Mouse (Mus musculus): ENCODE data around the gene Dnajc6. TPM values are rescaled to one million over a fixed set of nuclear protein-coding genes. Genes with fewer than 3 reads are reported as not detected.

The Dnajc6 gene
- polyA plus RNA-seq, 1 experiment from 2014 or later, result 0.81 TPM

- Histone ChIP-seq H3K4me3 (ENCODE audit: low read depth, low read length) (no peak overlapping the region), H3K4me2 (replicated peaks; ENCODE audit: low read depth) (no peak overlapping the region), H3K27me3 (ENCODE audit: control insufficient read depth, insufficient read depth, low read length) (no peaks in the 10 kb centered on the region), H3K27ac (replicated peaks) (no peak overlapping the region), H3K9me3 (ENCODE audit: control insufficient read depth, low read length) (no peaks in the 10 kb centered on the region), H3K36me3 (ENCODE audit: control insufficient read depth, insufficient read depth, low read length) (no peaks in the 10 kb centered on the region), H3K4me1 (replicated peaks; ENCODE audit: control insufficient read depth, insufficient read depth) (no peaks in the 10 kb centered on the region), H3K9ac (ENCODE audit: low read length) (no peak overlapping the region)
- 56% methylated on average over 2 of the region's 2 CpGs for WGBS
- ATAC-seq (ENCODE audit: low FRiP score, low TSS enrichment) (no peak), DNase-seq (ENCODE audit: low spot score) (no peak)
- TF ChIP-seq EP300 (optimal IDR thresholded peaks at IDR 0.05) (no peak), CTCF (IDR thresholded peaks at IDR 0.05; ENCODE audit: low read depth) (peak; percentile 24)
Observed at GRCm38 (mm10) chr4:101617742-101618141, 121.3 kb downstream of the Dnajc6 start.

- H3K4me1 ChIP-seq (replicated peaks; ENCODE audit: control insufficient read depth, insufficient read depth), result no peaks in the 10 kb centered on the region
- H3K9ac ChIP-seq (ENCODE audit: low read length), result no peak overlapping the region
- no peaks in the 10 kb centered on the region for H3K27me3 ChIP-seq (ENCODE audit: control insufficient read depth, insufficient read depth, low read length)
- WGBS, result 74% methylated on average over 2 of the region's 2 CpGs
- H3K4me3 ChIP-seq (ENCODE audit: low read depth, low read length), result no peak overlapping the region
- H3K9me3 ChIP-seq (ENCODE audit: control insufficient read depth, low read length), result no peaks in the 10 kb centered on the region
- DNase-seq (ENCODE audit: low spot score) (no peak), ATAC-seq (ENCODE audit: low FRiP score, low TSS enrichment) (no peak)
- H3K4me2 ChIP-seq (replicated peaks; ENCODE audit: low read depth), result no peak overlapping the region
- H3K27ac ChIP-seq (replicated peaks), result no peak overlapping the region
- TF ChIP-seq EP300 (optimal IDR thresholded peaks at IDR 0.05) (no peak), CTCF (IDR thresholded peaks at IDR 0.05; ENCODE audit: low read depth) (no peak)
- H3K36me3 ChIP-seq (ENCODE audit: control insufficient read depth, insufficient read depth, low read length), result no peaks in the 10 kb centered on the region
Observed at GRCm38 (mm10) chr4:101620206-101620605, 123.8 kb downstream of the Dnajc6 start.

DNA sequence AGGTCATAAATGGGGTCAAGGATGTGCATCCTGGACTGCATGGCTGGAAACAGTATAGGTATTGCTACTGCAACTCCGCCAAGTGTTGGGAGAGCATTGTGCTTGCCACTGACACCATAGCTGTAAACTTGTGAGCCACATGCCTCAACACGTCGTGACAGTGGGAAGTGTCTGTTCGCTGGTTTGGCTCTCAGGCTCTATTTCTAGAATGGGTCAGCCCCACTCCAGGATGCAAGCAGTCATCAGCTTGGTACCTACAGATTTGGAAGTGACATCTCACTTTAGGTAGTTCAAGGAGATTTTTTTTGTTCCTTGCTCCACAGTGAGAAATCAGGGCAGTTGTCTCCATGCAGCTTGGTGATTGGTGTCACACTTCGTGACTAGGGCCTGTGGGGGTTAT is 124.8 kb downstream of the Dnajc6 start:
- no peak for ATAC-seq (ENCODE audit: low FRiP score, low TSS enrichment)
- WGBS, result 84% methylated on average over 5 of the region's 5 CpGs
- Histone ChIP-seq H3K36me3 (ENCODE audit: control insufficient read depth, insufficient read depth, low read length) (no peaks in the 10 kb centered on the region), H3K9ac (ENCODE audit: low read length) (no peak overlapping the region), H3K27ac (replicated peaks) (no peak overlapping the region), H3K27me3 (ENCODE audit: control insufficient read depth, insufficient read depth, low read length) (no peaks in the 10 kb centered on the region), H3K4me2 (replicated peaks; ENCODE audit: low read depth) (no peak overlapping the region), H3K4me3 (ENCODE audit: low read depth, low read length) (no peak overlapping the region), H3K4me1 (replicated peaks; ENCODE audit: control insufficient read depth, insufficient read depth) (no peaks in the 10 kb centered on the region), H3K9me3 (ENCODE audit: control insufficient read depth, low read length) (no peaks in the 10 kb centered on the region)
- TF ChIP-seq CTCF (IDR thresholded peaks at IDR 0.05; ENCODE audit: low read depth) (no peak), EP300 (optimal IDR thresholded peaks at IDR 0.05) (no peak)
- DNase-seq (ENCODE audit: low spot score), result no peak

DNA sequence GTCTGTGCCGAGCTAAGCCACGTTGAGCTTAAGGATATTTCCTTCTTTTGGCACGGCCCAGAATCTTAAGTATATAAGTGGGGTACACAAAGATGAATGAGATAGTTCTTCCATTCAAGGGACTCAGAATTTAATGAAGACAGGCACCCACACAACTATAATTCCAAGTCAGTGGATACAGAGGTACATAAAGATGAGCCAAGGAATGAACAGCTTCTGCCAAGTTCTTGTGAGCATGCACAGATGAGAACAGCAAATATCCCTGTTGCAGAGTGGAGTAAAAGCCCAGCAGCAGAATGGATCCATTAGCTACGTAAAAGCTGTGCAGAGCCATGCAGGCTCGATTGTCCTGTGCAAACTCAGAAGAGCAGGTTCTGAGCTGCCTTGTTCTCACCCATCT is 128.8 kb downstream of the Dnajc6 start:
- WGBS, result 80% methylated on average over 5 of the region's 5 CpGs
- Histone ChIP-seq H3K36me3 (ENCODE audit: control insufficient read depth, insufficient read depth, low read length) (no peaks in the 10 kb centered on the region), H3K4me1 (replicated peaks; ENCODE audit: control insufficient read depth, insufficient read depth) (no peaks in the 10 kb centered on the region), H3K4me2 (replicated peaks; ENCODE audit: low read depth) (no peak overlapping the region), H3K27ac (replicated peaks) (no peak overlapping the region), H3K27me3 (ENCODE audit: control insufficient read depth, insufficient read depth, low read length) (no peaks in the 10 kb centered on the region), H3K9me3 (ENCODE audit: control insufficient read depth, low read length) (no peaks in the 10 kb centered on the region), H3K9ac (ENCODE audit: low read length) (no peak overlapping the region), H3K4me3 (ENCODE audit: low read depth, low read length) (no peak overlapping the region)
- DNase-seq (ENCODE audit: low spot score) (no peak), ATAC-seq (ENCODE audit: low FRiP score, low TSS enrichment) (no peak)
- no peak for TF ChIP-seq EP300 (optimal IDR thresholded peaks at IDR 0.05)
- TF ChIP-seq CTCF (IDR thresholded peaks at IDR 0.05; ENCODE audit: low read depth), result no peak

DNA sequence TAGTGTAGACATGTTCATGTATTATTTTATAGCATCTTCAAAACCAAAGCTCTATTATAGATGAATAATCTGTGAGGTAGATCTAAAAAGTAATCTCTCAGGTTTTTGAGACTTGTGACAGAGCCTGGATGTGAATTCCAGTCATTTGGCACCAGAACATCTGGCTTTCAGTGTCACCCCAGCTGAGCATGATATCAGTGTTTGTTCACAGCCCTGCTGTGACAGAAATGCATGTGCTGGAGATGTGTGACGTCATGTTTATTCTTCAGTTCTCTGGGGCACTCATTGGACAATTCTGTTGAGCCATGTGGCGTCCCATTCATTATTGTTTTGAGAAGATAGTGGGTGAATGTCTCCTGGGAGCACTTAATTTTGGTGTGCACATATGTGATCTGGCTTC is 139.1 kb downstream of the Dnajc6 start:
- 54% methylated on average over 2 of the region's 2 CpGs for WGBS
- no peak overlapping the region for H3K4me2 ChIP-seq (replicated peaks; ENCODE audit: low read depth)
- H3K36me3 ChIP-seq (ENCODE audit: control insufficient read depth, insufficient read depth, low read length), result no peaks in the 10 kb centered on the region
- no peaks in the 10 kb centered on the region for H3K27me3 ChIP-seq (ENCODE audit: control insufficient read depth, insufficient read depth, low read length)
- no peak overlapping the region for H3K9ac ChIP-seq (ENCODE audit: low read length)
- H3K27ac ChIP-seq (replicated peaks), result no peak overlapping the region
- DNase-seq (ENCODE audit: low spot score) (no peak), ATAC-seq (ENCODE audit: low FRiP score, low TSS enrichment) (no peak)
- no peaks in the 10 kb centered on the region for H3K9me3 ChIP-seq (ENCODE audit: control insufficient read depth, low read length)
- H3K4me3 ChIP-seq (ENCODE audit: low read depth, low read length), result no peak overlapping the region
- no peaks in the 10 kb centered on the region for H3K4me1 ChIP-seq (replicated peaks; ENCODE audit: control insufficient read depth, insufficient read depth)
- TF ChIP-seq EP300 (optimal IDR thresholded peaks at IDR 0.05), result no peak
- TF ChIP-seq CTCF (IDR thresholded peaks at IDR 0.05; ENCODE audit: low read depth), result no peak

GRCm38 (mm10) chr4:101637472-101637871 is 141.0 kb downstream of the Dnajc6 start:
- Histone ChIP-seq H3K4me1 (replicated peaks; ENCODE audit: control insufficient read depth, insufficient read depth) (no peaks in the 10 kb centered on the region), H3K4me3 (ENCODE audit: low read depth, low read length) (no peak overlapping the region), H3K9ac (ENCODE audit: low read length) (no peak overlapping the region), H3K9me3 (ENCODE audit: control insufficient read depth, low read length) (no peaks in the 10 kb centered on the region), H3K27me3 (ENCODE audit: control insufficient read depth, insufficient read depth, low read length) (no peaks in the 10 kb centered on the region), H3K4me2 (replicated peaks; ENCODE audit: low read depth) (no peak overlapping the region), H3K36me3 (ENCODE audit: control insufficient read depth, insufficient read depth, low read length) (no peaks in the 10 kb centered on the region), H3K27ac (replicated peaks) (no peak overlapping the region)
- TF ChIP-seq CTCF (IDR thresholded peaks at IDR 0.05; ENCODE audit: low read depth) (no peak), EP300 (optimal IDR thresholded peaks at IDR 0.05) (no peak)
- 91% methylated on average over 1 of the region's 1 CpGs for WGBS
- ATAC-seq (ENCODE audit: low FRiP score, low TSS enrichment) (no peak), DNase-seq (ENCODE audit: low spot score) (no peak)

Measured in stomach, postnatal 0 days (tissue).